Mouse (Mus musculus) megakaryocyte, embryonic 14.5 days (primary cell): ENCODE measurements around the gene Cped1.

Experiments used
- FLI1 ChIP-seq: IDR thresholded peaks from 2 replicates; pipeline ENCODE4 v1.6.1; 2012; ENCODE audit warnings: low read length, inconsistent platforms, mixed read lengths
- GATA1 ChIP-seq: IDR thresholded peaks from 3 replicates; pipeline ENCODE4 v1.6.1; 2012; ENCODE audit warnings: mixed read lengths, low read length, inconsistent platforms, borderline replicate concordance

DNA sequence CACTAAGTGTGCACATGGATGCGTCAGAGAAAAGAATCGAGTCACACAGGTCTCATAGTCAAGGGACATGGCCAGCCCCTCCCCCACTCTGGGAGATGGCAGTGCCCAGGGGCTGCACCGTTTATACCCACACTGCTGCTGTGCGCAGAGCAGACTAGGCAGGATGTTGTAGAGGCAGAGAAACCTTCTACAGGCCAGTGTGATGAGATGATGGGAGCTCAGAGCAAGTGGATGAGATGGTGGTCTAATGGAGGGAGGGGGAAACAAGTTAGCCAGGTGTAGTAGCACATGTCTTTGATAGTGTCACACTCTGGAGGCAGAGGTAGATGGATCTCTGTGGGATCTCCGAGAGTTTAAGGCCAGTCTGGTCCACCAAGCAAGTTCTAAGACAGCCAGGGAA is 114.1 kb downstream of the Cped1 start:
- TF ChIP-seq GATA1 = no peak
- TF ChIP-seq FLI1 = no peak
